ENCODE assay signal across 24 mouse cellular contexts in the genomic region with DNA sequence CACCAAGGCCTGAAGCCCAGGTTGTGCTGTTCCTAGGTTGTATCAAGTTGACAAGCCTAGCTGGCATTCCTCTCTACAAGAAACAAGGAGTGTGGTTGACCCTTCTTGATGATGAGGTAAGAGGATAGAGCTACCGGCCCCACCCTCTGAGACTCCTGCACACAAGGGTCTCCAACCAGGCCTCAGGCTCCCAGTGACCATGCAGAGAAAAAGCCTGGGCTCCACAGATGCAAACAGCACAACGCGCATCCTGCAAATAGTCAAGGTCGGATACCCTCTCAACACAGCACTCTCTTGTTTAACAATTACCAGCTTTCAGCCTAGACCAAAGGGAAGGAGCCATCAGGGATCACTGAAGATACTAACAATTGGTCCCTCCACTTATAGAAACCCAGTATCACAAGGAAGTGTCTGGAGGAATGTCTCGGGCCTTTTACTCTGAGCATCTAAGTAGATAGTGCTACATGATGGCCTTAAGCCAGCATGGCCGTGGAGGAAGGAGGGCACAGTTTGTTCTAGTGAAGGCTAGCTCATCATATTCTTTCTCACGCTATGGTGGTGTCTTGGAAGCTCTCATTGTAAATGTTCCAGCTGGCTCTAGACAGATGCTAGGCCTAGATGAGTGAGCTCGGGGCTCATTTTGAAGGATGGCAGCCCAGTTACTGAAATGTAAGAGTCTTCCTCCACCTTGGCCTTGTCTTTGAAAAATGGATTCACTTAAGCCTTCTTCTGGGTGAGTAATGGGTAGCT. TPM values are rescaled to one million over a fixed set of nuclear protein-coding genes. Genes with fewer than 3 reads are reported as not detected.
"Had no signal": no experiment of that assay in that cellular context is flagged by ENCODE, and none has a peak within 500 bp of the region (broad histone marks: within the 10 kb centered on the region; RNA-seq: fewer than 3 reads in every experiment).

No protein-coding gene starts in this region.

- DNase-seq: lung, embryonic 14.5 days; lung, postnatal 10 days; lung, postnatal 4 days; midbrain, embryonic 14.5 days; retina, postnatal 1 day; right cerebral cortex, adult 18-20 months; right cerebral cortex, postnatal 25 days; spleen, adult 18-20 months; thymus, adult 18-20 months; thymus, postnatal 14 days; thymus, postnatal 36 days had no signal

- H3K4me1 ChIP-seq: midbrain, embryonic 12.5 days had no signal

- H3K9ac ChIP-seq: lung, embryonic 14.5 days; midbrain, embryonic 12.5 days; neural tube, embryonic 13.5 days; neural tube, embryonic 15.5 days had no signal

- H3K4me2 ChIP-seq: lung, embryonic 14.5 days; midbrain, embryonic 12.5 days; neural tube, embryonic 13.5 days; neural tube, embryonic 15.5 days had no signal

- H3K4me3 ChIP-seq: midbrain, embryonic 10.5 days; midbrain, embryonic 12.5 days; myocyte; neural tube, embryonic 13.5 days; neural tube, embryonic 15.5 days had no signal

- H3K36me3 ChIP-seq: midbrain, embryonic 10.5 days; midbrain, embryonic 12.5 days; neural tube, embryonic 13.5 days; neural tube, embryonic 15.5 days had no signal

- H3K9me3 ChIP-seq: midbrain, embryonic 10.5 days; midbrain, embryonic 12.5 days; neural tube, embryonic 13.5 days; neural tube, embryonic 15.5 days had no signal

- H3K27ac ChIP-seq: midbrain, embryonic 10.5 days; midbrain, embryonic 12.5 days; neural tube, embryonic 13.5 days; neural tube, embryonic 15.5 days had no signal

RNA-seq across cellular contexts. Expression of a gene that starts 24.7 kb away (rescaled TPM):
- total RNA-seq: megakaryocyte, adult 5-6 weeks; megakaryocyte-erythroid progenitor cell, adult 5-6 weeks had no signal
- polyA plus RNA-seq: lung, embryonic 14.5 days; lung, embryonic 16.5 days; midbrain, embryonic 10.5 days; midbrain, embryonic 12.5 days; myocyte; neural tube, embryonic 11.5 days; small intestine, adult 2 months; stomach, embryonic 14.5 days; stomach, embryonic 16.5 days; thymus, postnatal 0 days had no signal
